Mouse (Mus musculus) naive thymus-derived CD4-positive, alpha-beta T cell, adult 2 months (primary cell): ENCODE results near the gene Lamtor1.
A peak's percentile ranks its signal among the peaks of the same experiment; 100 is the strongest.

ENCODE experiments used
- DNase-seq: peaks from one replicate; pipeline ENCODE4 v3.0.0-alpha.2; 2011; ENCODE audit warnings: low read depth

Gene Lamtor1

DNA sequence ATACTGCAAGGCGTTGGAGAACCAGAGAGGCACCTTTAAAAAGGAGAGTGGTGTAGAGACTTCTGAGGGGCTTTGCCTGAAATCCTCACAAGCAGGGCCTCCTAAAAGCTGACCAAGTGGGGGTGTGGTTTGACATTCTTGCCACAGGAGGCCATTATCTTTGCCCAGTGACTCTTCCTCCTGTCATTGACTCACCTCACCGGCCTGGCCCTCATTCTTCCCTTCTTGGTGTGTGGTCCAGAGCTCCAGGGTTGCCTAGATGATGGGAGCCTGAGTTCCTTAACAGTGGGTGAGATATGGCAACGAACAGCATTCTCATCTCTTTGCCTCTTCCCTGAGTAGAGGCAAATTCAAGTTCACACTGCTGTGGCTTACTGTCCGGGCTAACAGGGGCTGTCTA is 50.2 kb downstream of the Lamtor1 start:
- no peak for DNase-seq

DNA sequence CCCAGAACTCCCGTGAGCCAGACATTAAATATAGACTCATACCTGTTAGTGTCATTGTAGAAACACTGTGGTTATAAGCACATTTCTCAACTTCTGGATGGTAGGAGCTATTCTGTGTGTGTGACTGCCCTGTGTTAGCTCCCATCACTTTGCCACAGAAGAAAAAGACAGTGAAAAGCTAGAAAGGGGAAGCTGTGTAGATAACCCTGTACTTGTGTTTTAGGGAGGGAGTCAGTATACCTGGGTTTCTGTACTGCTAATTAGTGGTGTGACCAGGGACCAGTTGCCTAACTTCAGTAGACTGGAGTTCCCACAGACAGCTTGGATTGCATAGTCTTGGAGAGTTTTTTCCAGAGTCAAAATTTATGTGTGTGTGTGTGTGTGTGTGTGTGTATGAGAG is 50.8 kb downstream of the Lamtor1 start:
- DNase-seq: no peak

DNA sequence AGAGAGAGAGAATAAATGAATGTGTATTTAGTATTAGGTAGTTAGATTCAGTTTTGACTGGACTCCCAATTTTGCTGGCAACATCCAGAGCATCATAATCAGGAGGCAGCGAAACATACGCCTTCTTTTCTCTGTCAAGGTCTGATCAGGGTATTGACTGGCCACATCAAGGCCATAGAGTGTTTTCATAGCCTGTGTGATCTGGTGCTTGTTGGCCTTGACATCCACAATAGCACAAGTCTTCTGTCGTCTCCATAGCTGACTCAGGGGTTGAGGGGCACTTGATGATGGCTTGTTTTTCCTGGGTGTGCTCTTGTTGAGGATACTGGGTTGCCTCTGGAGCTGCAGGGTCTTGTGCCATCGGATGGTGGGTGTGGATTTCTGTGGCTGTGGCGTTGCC is 51.2 kb downstream of the Lamtor1 start:
- DNase-seq: no peak

DNA sequence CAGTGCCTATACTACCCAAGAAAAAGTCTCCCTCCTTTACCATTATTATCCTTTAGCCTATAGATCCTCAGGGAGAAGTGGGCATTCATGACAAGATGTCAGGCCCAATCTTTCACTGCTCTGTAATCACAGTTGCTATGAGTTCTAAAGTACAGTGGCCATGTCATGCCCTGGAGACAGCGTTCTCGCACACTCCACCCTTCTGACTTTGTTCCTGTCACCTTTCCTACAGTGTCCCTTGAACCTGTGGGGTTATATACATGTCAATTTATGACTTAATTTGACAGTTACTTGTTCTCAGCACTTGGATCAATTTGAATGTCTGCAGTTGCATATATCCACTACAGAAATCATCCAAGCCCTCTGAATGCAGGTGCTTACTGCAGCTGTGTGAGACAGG is 57.1 kb downstream of the Lamtor1 start:
- no peak for DNase-seq

DNA sequence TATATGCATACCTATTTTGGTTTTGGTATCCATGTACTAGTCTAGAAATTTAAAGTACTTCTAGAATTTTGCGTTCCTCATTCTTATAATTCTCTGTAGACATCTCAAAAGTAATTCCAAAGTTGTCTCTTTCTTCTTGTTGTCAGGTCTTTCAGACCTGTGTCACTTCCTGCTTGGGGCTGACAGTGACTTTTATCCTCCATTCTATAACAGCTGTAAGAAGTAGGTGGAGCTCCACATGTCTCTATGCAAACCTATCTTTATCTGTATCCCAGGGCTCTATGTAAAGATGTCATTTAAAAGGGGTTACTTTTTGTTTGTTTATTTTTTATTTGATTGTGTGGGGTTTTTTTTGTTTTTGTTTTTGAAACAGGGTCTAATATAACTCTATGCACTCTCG is 57.9 kb downstream of the Lamtor1 start:
- peak; percentile 41 for DNase-seq

DNA sequence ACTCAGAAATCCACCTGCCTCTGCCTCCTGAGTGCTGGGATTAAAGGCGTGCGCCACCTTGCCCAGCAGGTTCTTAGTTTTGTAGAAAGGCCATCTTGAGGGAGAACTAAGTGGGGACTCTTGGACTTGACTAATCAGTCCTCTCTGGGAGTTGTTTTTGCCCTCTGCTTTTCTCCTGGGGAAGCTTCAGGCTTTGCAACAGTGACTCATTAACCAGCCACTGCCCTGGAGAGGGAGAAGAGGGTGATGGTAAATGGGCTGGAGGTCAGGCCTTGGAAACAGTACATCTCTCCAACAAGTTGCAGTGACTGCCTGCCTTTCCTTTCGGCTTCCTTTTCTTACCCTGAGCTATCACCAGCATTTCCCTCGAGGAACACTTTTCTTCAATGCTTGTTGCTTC is 58.8 kb downstream of the Lamtor1 start:
- DNase-seq: no peak

DNA sequence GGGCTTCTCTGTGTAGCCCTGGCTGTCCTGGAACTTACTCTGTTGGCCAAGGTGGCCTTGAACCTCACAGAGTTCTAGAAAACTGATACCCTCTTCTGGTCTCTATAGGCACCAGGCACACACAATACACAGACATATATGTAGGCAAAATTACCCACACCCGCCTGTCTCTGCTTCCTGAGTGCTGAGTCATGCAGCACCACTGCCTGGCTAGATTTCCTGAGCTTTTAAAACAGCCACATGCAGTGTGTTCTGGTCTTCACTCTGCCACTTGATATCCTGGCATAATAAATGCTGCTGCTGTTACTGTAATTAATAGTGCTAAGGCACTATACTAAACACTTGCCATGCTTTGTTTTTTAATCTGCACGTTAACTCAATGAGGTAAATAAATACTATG is 59.9 kb downstream of the Lamtor1 start:
- no peak for DNase-seq

DNA sequence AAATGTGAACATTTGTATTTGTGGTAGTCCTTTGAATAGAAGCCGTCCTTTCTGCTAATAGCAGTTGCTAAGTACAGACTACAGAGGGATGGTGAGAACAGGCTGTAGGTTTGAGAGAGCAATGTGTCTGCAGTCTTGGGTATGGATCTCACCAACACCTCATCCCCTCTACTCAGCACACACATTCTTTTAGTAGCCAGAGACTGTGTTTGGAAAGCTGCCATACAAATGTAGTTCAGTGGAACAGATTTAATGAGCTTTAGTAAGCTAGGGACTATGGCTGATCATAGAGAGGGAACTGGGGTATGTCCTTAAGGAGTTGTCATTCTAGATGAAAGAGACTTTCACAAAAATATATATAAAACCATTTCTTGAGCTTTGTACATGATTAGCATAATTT is 61.6 kb downstream of the Lamtor1 start:
- DNase-seq: no peak

DNA sequence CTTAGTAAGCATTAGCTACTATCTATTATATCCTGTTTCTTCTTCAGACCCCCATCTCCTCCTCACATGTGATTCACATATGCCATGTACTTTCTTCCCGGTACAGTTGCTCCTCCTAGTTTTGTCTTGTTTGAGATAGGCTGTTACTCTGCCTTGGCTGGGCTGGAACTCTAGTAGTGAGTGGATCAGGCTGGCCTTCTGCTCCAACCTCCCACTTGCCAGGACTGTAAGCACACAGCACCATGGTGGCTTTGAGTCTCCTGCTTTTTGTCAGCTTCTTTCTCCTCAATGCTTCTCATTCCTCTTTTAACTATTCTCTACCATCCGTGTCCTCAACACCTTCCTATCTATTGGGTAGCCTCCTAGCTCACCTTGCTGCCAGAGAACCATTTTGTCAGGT is 63.0 kb downstream of the Lamtor1 start:
- DNase-seq: no peak

DNA sequence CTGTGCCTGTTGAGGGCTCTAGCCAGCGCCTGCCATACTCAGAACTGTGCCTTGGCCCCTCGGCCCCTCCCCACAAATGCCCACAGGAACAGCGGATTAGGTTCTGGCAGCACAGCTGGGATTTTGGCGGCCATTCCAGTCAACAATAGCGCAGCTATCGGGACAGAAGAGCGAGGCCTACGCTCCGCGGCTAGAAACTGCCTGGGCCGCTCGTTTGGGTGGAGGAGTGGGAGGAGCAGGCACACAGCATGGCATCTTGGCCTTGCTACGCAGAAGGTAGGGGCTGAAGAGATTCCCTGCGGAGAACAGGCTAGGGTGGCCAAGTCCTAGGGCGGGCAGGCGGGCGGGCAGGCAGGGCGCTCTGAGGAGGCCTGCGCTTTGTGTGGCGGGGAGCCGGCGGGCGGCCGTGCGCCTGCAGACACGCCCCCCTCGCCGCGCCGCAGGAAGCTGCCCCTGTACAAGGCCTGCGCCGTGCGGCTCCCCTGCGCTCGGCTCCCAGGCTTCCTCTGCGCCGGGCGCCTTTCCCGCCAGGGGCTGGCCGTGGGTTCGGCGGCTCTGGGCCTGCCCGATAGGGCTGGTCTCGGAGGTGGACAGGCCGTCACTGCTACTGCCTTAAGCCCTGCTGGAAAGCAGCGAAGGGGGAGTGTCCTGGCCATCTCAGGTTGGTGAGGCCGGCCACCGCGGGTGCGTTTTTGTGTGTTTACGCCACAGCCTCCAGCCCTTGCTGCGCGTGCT is 64.2 kb downstream of the Lamtor1 start:
- DNase-seq: peak; percentile 86

DNA sequence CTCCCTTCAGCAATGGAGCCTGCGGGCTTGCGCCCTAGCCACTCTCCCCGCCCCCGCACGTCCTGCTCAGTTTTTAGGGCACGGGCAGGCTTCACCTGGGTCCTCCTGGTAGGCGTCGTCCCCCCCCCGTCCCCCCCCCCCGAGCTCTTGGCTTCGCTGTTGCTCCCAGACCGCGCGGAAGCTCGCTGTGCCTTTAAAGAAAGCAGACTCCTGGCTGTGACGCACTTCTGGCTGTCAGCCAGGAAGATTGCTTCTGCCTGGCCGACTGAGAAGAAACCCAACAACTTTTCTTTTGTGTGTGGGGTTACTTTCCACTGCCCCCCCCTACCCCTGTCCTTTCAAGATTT is 64.7 kb downstream of the Lamtor1 start:
- DNase-seq: peak; percentile 95

DNA sequence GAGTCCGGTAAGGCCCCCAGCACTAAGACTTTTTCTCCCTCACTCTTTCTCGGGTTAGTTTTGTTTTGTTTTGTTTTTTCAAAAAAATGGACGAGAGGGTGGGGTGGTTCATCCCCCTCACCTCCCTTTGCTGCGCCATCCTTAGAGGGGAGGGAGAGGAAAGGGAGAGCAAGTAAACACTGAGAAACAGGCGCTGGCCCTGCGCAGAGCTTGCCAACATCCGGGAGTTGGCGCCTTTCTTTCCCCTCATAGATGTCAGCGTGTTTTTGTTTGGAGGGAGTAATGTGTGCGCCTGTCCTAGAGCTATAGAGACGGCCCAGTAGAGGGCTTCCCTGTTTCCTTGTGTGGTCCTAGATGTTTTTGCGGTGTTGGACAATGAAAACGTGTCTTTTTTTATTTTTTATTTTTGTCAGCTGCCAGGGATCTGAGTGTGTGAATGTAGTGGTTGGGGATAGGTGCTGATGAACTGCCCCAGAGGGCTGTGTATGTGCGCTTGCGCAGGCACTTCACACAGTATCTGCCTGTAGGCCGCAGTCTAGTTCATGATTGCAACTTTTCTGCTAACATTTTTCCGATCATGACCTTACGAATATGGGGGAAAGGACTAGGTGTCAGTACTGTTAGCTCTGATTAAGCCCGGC is 65.2 kb downstream of the Lamtor1 start:
- DNase-seq: peak; percentile 87

DNA sequence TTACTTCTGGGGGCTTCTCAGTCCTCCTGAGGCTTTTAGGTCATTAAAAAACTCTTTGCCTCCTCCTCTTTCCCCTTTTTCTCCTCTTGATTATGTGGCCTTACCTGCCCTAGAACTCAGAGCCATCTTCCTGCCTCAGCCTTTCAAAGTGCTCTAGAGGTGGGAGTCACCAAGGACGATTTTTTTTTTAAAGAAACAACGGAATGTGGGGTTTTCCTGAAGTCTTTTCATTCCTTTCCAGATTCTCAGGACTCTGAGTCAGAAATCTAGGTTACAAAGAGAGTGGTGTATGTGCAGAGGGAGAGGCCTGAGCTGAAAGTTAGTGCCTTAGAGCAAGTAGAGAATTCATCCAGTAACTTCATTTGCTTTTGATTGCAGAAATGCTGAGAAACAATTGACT is 66.0 kb downstream of the Lamtor1 start:
- peak; percentile 30 for DNase-seq

DNA sequence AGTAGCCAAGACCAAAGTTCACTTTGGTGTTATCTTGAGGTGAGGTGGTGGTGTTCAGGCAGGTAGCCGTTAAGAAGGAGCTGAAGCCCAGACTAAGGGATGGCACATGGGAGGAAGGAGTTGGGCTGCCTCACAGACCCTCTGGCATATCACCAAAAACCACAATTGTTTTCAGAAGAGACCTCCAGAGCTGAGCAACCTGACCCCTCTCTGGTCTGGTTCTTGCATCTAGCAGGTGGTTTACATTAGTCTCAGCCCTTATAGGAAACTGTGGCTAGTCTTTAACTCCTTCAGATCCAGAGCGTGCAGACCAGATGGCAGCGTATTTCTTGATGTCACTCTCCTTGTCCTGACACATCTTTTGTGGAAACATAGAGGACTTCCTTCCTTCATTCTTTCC is 68.0 kb downstream of the Lamtor1 start:
- DNase-seq: no peak

DNA sequence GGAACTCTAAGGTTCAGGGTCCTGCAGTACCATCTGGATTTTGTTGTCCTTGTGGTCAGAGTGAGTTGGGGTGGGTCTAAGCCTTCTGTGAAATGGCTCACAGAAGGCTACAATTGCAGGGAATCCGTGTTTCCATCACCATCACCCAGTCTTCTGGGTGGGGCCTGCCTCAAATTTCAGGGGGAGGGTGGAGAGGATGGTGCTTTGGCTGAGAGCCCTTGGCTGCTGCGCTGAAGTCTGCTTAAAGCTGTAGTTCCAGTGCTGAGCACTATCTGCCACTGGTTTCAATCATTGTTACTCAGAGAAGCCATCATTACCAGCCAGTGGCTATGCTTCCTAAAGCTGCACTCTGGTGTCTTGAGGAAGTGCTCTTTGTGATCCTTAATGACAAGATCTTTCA is 68.8 kb downstream of the Lamtor1 start:
- no peak for DNase-seq
